Mouse (Mus musculus) neural tube, embryonic 13.5 days (tissue): Measurements from ENCODE around the gene Mybl2. TPM values are rescaled to one million over a fixed set of nuclear protein-coding genes. Genes with fewer than 3 reads are reported as not detected.

Experiments used
- ATAC-seq: fragments of 200-750 bp; cut with Nextera tagmentation; 2 replicates; pipeline ENCODE4 v1.8.0; 2017; ENCODE audit warnings: low read depth, mild to moderate bottlenecking, moderate TSS enrichment, moderate library complexity
- H3K27ac ChIP-seq: fragments of 300-500 bp; sonication (generic); replicated peaks from 2 replicates; pipeline ENCODE4 v1.5.1; 2015; ENCODE audit warnings: moderate library complexity, mild to moderate bottlenecking, inconsistent platforms
- H3K27me3 ChIP-seq: fragments of 300-500 bp; sonication (generic); 2 replicates; pipeline ENCODE4 v1.6.1; 2015; ENCODE audit warnings: mild to moderate bottlenecking, inconsistent platforms
- H3K36me3 ChIP-seq: fragments of 300-500 bp; sonication (generic); 2 replicates; pipeline ENCODE4 v1.6.1; 2015; ENCODE audit warnings: mild to moderate bottlenecking, inconsistent platforms
- H3K4me1 ChIP-seq: fragments of 300-500 bp; sonication (generic); replicated peaks from 2 replicates; pipeline ENCODE4 v1.6.1; 2015; ENCODE audit warnings: inconsistent platforms
- H3K4me2 ChIP-seq: fragments of 300-500 bp; sonication (generic); 2 replicates; pipeline ENCODE4 v1.6.1; 2015; ENCODE audit warnings: inconsistent platforms, mild to moderate bottlenecking, moderate library complexity
- H3K4me3 ChIP-seq: fragments of 300-500 bp; sonication (generic); 2 replicates; pipeline ENCODE4 v1.5.1; 2015; ENCODE audit warnings: mild to moderate bottlenecking, inconsistent platforms
- H3K9ac ChIP-seq: fragments of 300-500 bp; sonication (generic); 2 replicates; pipeline ENCODE4 v1.6.1; 2015; ENCODE audit warnings: moderate library complexity, mild to moderate bottlenecking, inconsistent platforms
- H3K9me3 ChIP-seq: fragments of 300-500 bp; sonication (generic); 2 replicates; pipeline ENCODE4 v1.6.1; 2016; ENCODE audit warnings: inconsistent platforms
- WGBS: fragments of 180-500 bp; shearing (Covaris S2); methylation state at CpG from one replicate; pipeline ENCODE4 v1.1.7; 2015; 5-methylcytosine and 5-hydroxymethylcytosine counted together
- microRNA-seq: library from miRNA; unstranded; fragments of <30 nt; microRNA quantifications from one replicate; pipeline ENCODE4, GENCODE M21; 2016
- polyA plus RNA-seq: library from polyadenylated mRNA; unstranded; fragments of >200 nt; fragmentation: Nextera tagmentation; extraction: Ambion mirVana; gene quantifications from 2 replicates; pipeline ENCODE4 v1.2.1, GENCODE M21; 2015

The Mybl2 gene
- polyA plus RNA-seq, 1 experiment from 2014 or later = 4.2 TPM

GRCm38 (mm10) chr2:163123496-163123895 is 69.0 kb downstream of the Mybl2 start:
- WGBS = 87% methylated on average over 5 of the region's 5 CpGs
- H3K27ac ChIP-seq = no peak overlapping the region
- peaks cover 26% of the 10 kb centered on the region for H3K27me3 ChIP-seq
- no peaks in the 10 kb centered on the region for H3K9me3 ChIP-seq
- no peak for ATAC-seq
- no peak overlapping the region for H3K4me2 ChIP-seq
- no peaks in the 10 kb centered on the region for H3K36me3 ChIP-seq
- no peak overlapping the region for H3K4me3 ChIP-seq
- H3K9ac ChIP-seq = no peak overlapping the region
- peaks cover 26% of the 10 kb centered on the region for H3K4me1 ChIP-seq

GRCm38 (mm10) chr2:163130837-163131236 is 76.3 kb downstream of the Mybl2 start:
- 79% methylated on average over 5 of the region's 5 CpGs for WGBS

DNA sequence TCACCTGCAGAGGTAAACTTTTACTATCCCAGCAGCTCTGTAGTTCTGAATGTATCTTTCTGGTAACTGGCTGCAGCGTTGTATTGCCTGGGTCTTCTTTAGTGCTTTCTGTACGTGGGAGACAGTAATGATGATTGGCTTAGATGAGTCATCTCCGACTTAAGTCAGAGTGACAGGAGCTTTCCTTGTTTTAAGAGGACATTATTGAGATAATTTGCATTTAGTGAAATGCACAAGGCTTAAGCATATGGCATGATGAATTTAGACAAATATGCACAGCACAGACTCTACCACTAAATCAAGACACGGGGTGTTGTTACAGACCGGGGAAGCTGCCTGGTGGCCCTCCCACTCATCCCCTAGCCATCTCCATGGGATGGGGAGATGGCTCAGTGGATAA is 77.8 kb downstream of the Mybl2 start:
- no peak for ATAC-seq

More at GRCm38 (mm10) chr2:163130837-163131236, 76.3 kb downstream of the Mybl2 start:
- no peaks in the 10 kb centered on the region for H3K9me3 ChIP-seq
- H3K4me2 ChIP-seq = no peak overlapping the region
- ATAC-seq = no peak
- H3K4me1 ChIP-seq = no peaks in the 10 kb centered on the region
- no peaks in the 10 kb centered on the region for H3K36me3 ChIP-seq
- H3K9ac ChIP-seq = no peak overlapping the region
- H3K27me3 ChIP-seq = no peaks in the 10 kb centered on the region
- H3K27ac ChIP-seq = no peak overlapping the region
- H3K4me3 ChIP-seq = no peak overlapping the region

More for the DNA sequence above, 77.8 kb downstream of the Mybl2 start:
- Histone ChIP-seq H3K27me3 (no peaks in the 10 kb centered on the region), H3K9me3 (no peaks in the 10 kb centered on the region), H3K27ac (no peak overlapping the region), H3K4me1 (no peaks in the 10 kb centered on the region), H3K36me3 (no peaks in the 10 kb centered on the region), H3K4me2 (no peak overlapping the region), H3K4me3 (no peak overlapping the region), H3K9ac (no peak overlapping the region)
- 83% methylated on average over 5 of the region's 5 CpGs for WGBS

Small RNA genes lying within 50 kb of the gene (microRNA-seq; reads per million reads assigned to microRNA genes)
- gene Gm22174 (not detected), gene Mir7003 (not detected)

Other genes with a start within 250 kb of the Mybl2 start
- gene Srsf6, start 123.2 kb upstream of the Mybl2 start, polyA plus RNA-seq = 167 and 187 TPM in 2 replicates
- gene L3mbtl1, start 111.2 kb upstream of the Mybl2 start, polyA plus RNA-seq = 0.96 and 1.1 TPM in 2 replicates
- not detected in 2 replicates for gene Sgk2, start 67.4 kb upstream of the Mybl2 start, polyA plus RNA-seq
- gene Ift52, start 37.3 kb upstream of the Mybl2 start, polyA plus RNA-seq = 41.3 and 43.2 TPM in 2 replicates
- not detected in 2 replicates for gene Gtsf1l, start 33.2 kb downstream of the Mybl2 start, polyA plus RNA-seq
- 22.0 and 22.7 TPM in 2 replicates for gene Tox2, start 148.4 kb downstream of the Mybl2 start, polyA plus RNA-seq